Mouse (Mus musculus) forebrain, embryonic 14.5 days (tissue): ENCODE results near the gene Tek. TPM values are rescaled to one million over a fixed set of nuclear protein-coding genes. Genes with fewer than 3 reads are reported as not detected.

Experiments
- ATAC-seq: fragments of 200-750 bp; cut with Nextera tagmentation; 2 replicates; pipeline ENCODE4 v1.8.0; 2017; ENCODE audit warnings: mild to moderate bottlenecking, moderate library complexity
- DNase-seq: peaks from one replicate; pipeline ENCODE4 v3.0.0-alpha.2; 2015; ENCODE audit warnings: low spot score
- H3K27ac ChIP-seq: fragments of 300-500 bp; sonication (generic); 2 replicates; pipeline ENCODE4 v1.5.1; 2014; ENCODE audit warnings: low read depth, mild to moderate bottlenecking, control low read depth, low read length, moderate library complexity
- H3K27me3 ChIP-seq: fragments of 300-500 bp; sonication (generic); replicated peaks from 2 replicates; pipeline ENCODE4 v1.6.1; 2014; ENCODE audit warnings: low read length, control low read depth, mixed read lengths; ENCODE audit not compliant: control insufficient read depth, insufficient read depth
- H3K36me3 ChIP-seq: fragments of 300-500 bp; sonication (generic); 2 replicates; pipeline ENCODE4 v1.6.1; 2014; ENCODE audit warnings: low read length, control low read depth; ENCODE audit not compliant: control insufficient read depth, insufficient read depth
- H3K4me1 ChIP-seq: fragments of 300-500 bp; sonication (generic); 2 replicates; pipeline ENCODE4 v1.6.1; 2014; ENCODE audit warnings: antibody characterized with exemption, low read length, control low read depth; ENCODE audit not compliant: control insufficient read depth, insufficient read depth
- H3K4me2 ChIP-seq: fragments of 300-500 bp; sonication (generic); 2 replicates; pipeline ENCODE4 v1.6.1; 2014; ENCODE audit warnings: mild to moderate bottlenecking, control low read depth, low read length
- H3K4me3 ChIP-seq: fragments of 300-500 bp; sonication (generic); 2 replicates; pipeline ENCODE4 v1.5.1; 2014; ENCODE audit warnings: low read depth, low read length, control low read depth
- H3K9ac ChIP-seq: fragments of 300-500 bp; sonication (generic); 2 replicates; pipeline ENCODE4 v1.6.1; 2014; ENCODE audit warnings: mild to moderate bottlenecking, low read length, control low read depth, moderate library complexity
- H3K9me3 ChIP-seq: fragments of 300-500 bp; sonication (generic); replicated peaks from 2 replicates; pipeline ENCODE4 v1.6.1; 2016; ENCODE audit warnings: low read length, control low read depth, mixed read lengths; ENCODE audit not compliant: control insufficient read depth
- WGBS: fragments of 180-500 bp; shearing (Covaris S2); extraction: QIAGEN DNeasy Blood & Tissue Kit; methylation state at CpG from one replicate; pipeline ENCODE4 v1.1.7; 2014; 5-methylcytosine and 5-hydroxymethylcytosine counted together
- polyA plus RNA-seq: library from polyadenylated mRNA; unstranded; fragments of >200 nt; fragmentation: Nextera tagmentation; extraction: Ambion mirVana; gene quantifications from 2 replicates; pipeline ENCODE4 v1.2.1, GENCODE M21; 2014

Tek gene
- polyA plus RNA-seq, 1 experiment from 2014 or later: 7.7 TPM

- Histone ChIP-seq H3K4me2 (no peak overlapping the region), H3K27me3 (no peaks in the 10 kb centered on the region), H3K36me3 (no peaks in the 10 kb centered on the region), H3K9ac (no peak overlapping the region), H3K4me1 (no peaks in the 10 kb centered on the region), H3K4me3 (no peak overlapping the region), H3K27ac (no peak overlapping the region), H3K9me3 (no peaks in the 10 kb centered on the region)
- DNase-seq: no peak
- ATAC-seq: no peak
- 85% methylated on average over 7 of the region's 7 CpGs for WGBS
Observed at GRCm38 (mm10) chr4:94837061-94837460, 98.0 kb downstream of the Tek start.

GRCm38 (mm10) chr4:94853301-94853700, 114.2 kb downstream of the Tek start:
- Histone ChIP-seq H3K9ac (no peak overlapping the region), H3K9me3 (no peaks in the 10 kb centered on the region), H3K4me3 (no peak overlapping the region), H3K27me3 (no peaks in the 10 kb centered on the region), H3K36me3 (no peaks in the 10 kb centered on the region), H3K27ac (no peak overlapping the region), H3K4me1 (no peaks in the 10 kb centered on the region), H3K4me2 (no peak overlapping the region)
- ATAC-seq: no peak
- WGBS: 92% methylated on average over 7 of the region's 7 CpGs
- no peak for DNase-seq

GRCm38 (mm10) chr4:94854270-94854669, 115.2 kb downstream of the Tek start:
- no peak for DNase-seq
- no peak overlapping the region for H3K4me3 ChIP-seq
- no peak overlapping the region for H3K9ac ChIP-seq
- H3K27ac ChIP-seq: no peak overlapping the region
- 90% methylated on average over 3 of the region's 3 CpGs for whole genome bisulfite sequencing
- no peaks in the 10 kb centered on the region for H3K9me3 ChIP-seq
- no peaks in the 10 kb centered on the region for H3K36me3 ChIP-seq
- H3K27me3 ChIP-seq: no peaks in the 10 kb centered on the region
- ATAC-seq: no peak
- H3K4me1 ChIP-seq: no peaks in the 10 kb centered on the region
- H3K4me2 ChIP-seq: no peak overlapping the region

- H3K4me3 ChIP-seq: no peak overlapping the region
- no peaks in the 10 kb centered on the region for H3K27me3 ChIP-seq
Observed at GRCm38 (mm10) chr4:94855201-94855600, 116.1 kb downstream of the Tek start.

GRCm38 (mm10) chr4:94900744-94901143, 161.7 kb downstream of the Tek start:
- 30% methylated on average over 2 of the region's 2 CpGs for WGBS
- ATAC-seq (no peak), DNase-seq (peak; percentile 36)
- Histone ChIP-seq H3K9me3 (no peaks in the 10 kb centered on the region), H3K36me3 (no peaks in the 10 kb centered on the region), H3K27ac (no peak overlapping the region), H3K9ac (no peak overlapping the region), H3K27me3 (no peaks in the 10 kb centered on the region), H3K4me2 (no peak overlapping the region), H3K4me1 (no peaks in the 10 kb centered on the region), H3K4me3 (no peak overlapping the region)

More at GRCm38 (mm10) chr4:94855201-94855600, 116.1 kb downstream of the Tek start:
- H3K27ac ChIP-seq: no peak overlapping the region
- no peaks in the 10 kb centered on the region for H3K4me1 ChIP-seq
- ATAC-seq: no peak
- DNase-seq: no peak
- no peak overlapping the region for H3K4me2 ChIP-seq
- H3K9ac ChIP-seq: no peak overlapping the region
- WGBS: 58% methylated on average over 3 of the region's 3 CpGs
- no peaks in the 10 kb centered on the region for H3K36me3 ChIP-seq
- no peaks in the 10 kb centered on the region for H3K9me3 ChIP-seq

- Histone ChIP-seq H3K4me2 (no peak overlapping the region), H3K9me3 (no peaks in the 10 kb centered on the region), H3K27me3 (no peaks in the 10 kb centered on the region), H3K9ac (no peak overlapping the region), H3K27ac (no peak overlapping the region), H3K4me3 (no peak overlapping the region), H3K36me3 (no peaks in the 10 kb centered on the region), H3K4me1 (no peaks in the 10 kb centered on the region)
- ATAC-seq: no peak
- 80% methylated on average over 3 of the region's 3 CpGs for WGBS
- DNase-seq: no peak
Observed at GRCm38 (mm10) chr4:94901780-94902179, 162.7 kb downstream of the Tek start.

Other genes with a start within 250 kb of the Tek start
- gene Gm10306, start 182.7 kb upstream of the Tek start, polyA plus RNA-seq: 0.49 and 0.94 TPM in 2 replicates
- 22.8 and 23.0 TPM in 2 replicates for gene Caap1, start 182.5 kb upstream of the Tek start, polyA plus RNA-seq
- gene Plaa, start 136.0 kb upstream of the Tek start, polyA plus RNA-seq: 69.4 and 75.4 TPM in 2 replicates
- gene Ift74, start 124.8 kb upstream of the Tek start, polyA plus RNA-seq: 34.6 and 37.6 TPM in 2 replicates
- 0.10 and 0.30 TPM in 2 replicates for gene Lrrc19, start 89.1 kb upstream of the Tek start, polyA plus RNA-seq
- gene Eqtn, start 189.6 kb downstream of the Tek start, polyA plus RNA-seq: not detected in 2 replicates
- gene Mysm1, start 239.8 kb downstream of the Tek start, polyA plus RNA-seq: 18.7 and 23.6 TPM in 2 replicates